ENCODE assay signal across 26 mouse cellular contexts in the genomic region with DNA sequence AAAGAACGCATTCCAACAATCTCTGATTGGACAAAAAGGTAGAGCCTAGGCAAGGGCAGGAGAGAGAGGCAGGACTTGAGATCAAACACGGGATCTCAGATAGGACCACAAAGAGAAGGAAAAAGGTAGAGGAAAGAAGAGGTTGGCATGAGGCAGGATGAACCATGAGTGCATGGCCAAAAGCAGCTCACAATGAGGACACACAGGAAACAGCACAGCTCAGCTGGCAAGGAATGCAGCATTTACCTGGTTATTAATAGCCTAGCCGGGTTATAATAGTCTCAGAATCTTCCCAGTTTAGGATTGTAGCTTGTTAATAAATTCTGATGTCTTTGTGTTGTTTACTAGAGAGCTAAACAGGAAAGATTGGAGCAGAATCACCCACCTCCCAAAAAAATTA. TPM values are rescaled to one million over a fixed set of nuclear protein-coding genes. Genes with fewer than 3 reads are reported as not detected.
DNase-seq lines count a peak whose midpoint lies in the region; ATAC-seq and TF ChIP-seq lines count a peak whose summit lies in the region.
"Had no signal": no experiment of that assay in that cellular context is flagged by ENCODE, and none has a peak within 500 bp of the region (broad histone marks: within the 10 kb centered on the region; RNA-seq: fewer than 3 reads in every experiment).

No protein-coding gene starts in this region.

- WGBS in heart, embryonic 12.5 days, result 76% methylated on average over 3 of the region's 3 CpGs
- 79% methylated on average over 3 of the region's 3 CpGs for WGBS in heart, embryonic 11.5 days (ENCODE audit: insufficient replicate concordance)
- WGBS in heart, embryonic 13.5 days, result 73% methylated on average over 3 of the region's 3 CpGs
- 86% methylated on average over 3 of the region's 3 CpGs for WGBS in stomach, postnatal 0 days

- no peak for TF ChIP-seq EP300 in stomach, postnatal 0 days (optimal IDR thresholded peaks at IDR 0.05)

- H3K4me2 ChIP-seq in heart, embryonic 12.5 days, result no peak overlapping the region
- H3K4me2 ChIP-seq in heart, embryonic 11.5 days, result no peak overlapping the region
- H3K4me2 ChIP-seq in heart, embryonic 13.5 days, result no peak overlapping the region
- no peak overlapping the region for H3K4me2 ChIP-seq in stomach, postnatal 0 days (replicated peaks; ENCODE audit: low read depth)
- H3K4me2 ChIP-seq: hindbrain, embryonic 15.5 days; intestine, embryonic 15.5 days; limb, embryonic 15.5 days; liver, embryonic 15.5 days; lung, embryonic 15.5 days; neural tube, embryonic 13.5 days had no signal

- peaks cover 36% of the 10 kb centered on the region for H3K36me3 ChIP-seq in heart, embryonic 12.5 days
- H3K36me3 ChIP-seq in heart, embryonic 11.5 days (ENCODE audit: control insufficient read depth, insufficient read depth, low read length), result peaks cover 4% of the 10 kb centered on the region; the same call in 1 of the 2 replicates
- peaks cover 45% of the 10 kb centered on the region for H3K36me3 ChIP-seq in heart, embryonic 13.5 days
- H3K36me3 ChIP-seq in stomach, postnatal 0 days (ENCODE audit: control insufficient read depth, insufficient read depth, low read length), result no peaks in the 10 kb centered on the region
- H3K36me3 ChIP-seq: lung, embryonic 15.5 days had no signal

- H3K4me3 ChIP-seq in heart, embryonic 12.5 days, result no peak overlapping the region
- H3K4me3 ChIP-seq in heart, embryonic 11.5 days (ENCODE audit: low read depth, low read length), result no peak overlapping the region
- H3K4me3 ChIP-seq in heart, embryonic 13.5 days, result no peak overlapping the region
- H3K4me3 ChIP-seq in stomach, postnatal 0 days (ENCODE audit: low read depth, low read length), result no peak overlapping the region
- H3K4me3 ChIP-seq: forebrain, embryonic 10.5 days; hindbrain, embryonic 15.5 days; intestine, embryonic 15.5 days; limb, embryonic 15.5 days; liver, embryonic 15.5 days; lung, embryonic 15.5 days; myocyte; neural tube, embryonic 13.5 days had no signal

- no peaks in the 10 kb centered on the region for H3K27me3 ChIP-seq in heart, embryonic 12.5 days (replicated peaks)
- no peaks in the 10 kb centered on the region for H3K27me3 ChIP-seq in heart, embryonic 11.5 days (ENCODE audit: control insufficient read depth, insufficient read depth, low read length)
- H3K27me3 ChIP-seq in heart, embryonic 13.5 days (replicated peaks), result no peaks in the 10 kb centered on the region
- no peaks in the 10 kb centered on the region for H3K27me3 ChIP-seq in stomach, postnatal 0 days (ENCODE audit: control insufficient read depth, insufficient read depth, low read length)
- H3K27me3 ChIP-seq: hindbrain, embryonic 15.5 days; intestine, embryonic 15.5 days; limb, embryonic 15.5 days; liver, embryonic 15.5 days; lung, embryonic 15.5 days; neural tube, embryonic 13.5 days had no signal

- ATAC-seq in cerebellum, adult (ENCODE audit: insufficient number of reproducible peaks, low FRiP score, low TSS enrichment), result no peak
- no peak for ATAC-seq in heart, embryonic 12.5 days (ENCODE audit: insufficient number of reproducible peaks, low FRiP score)
- ATAC-seq in heart, embryonic 11.5 days (replicated peaks; ENCODE audit: insufficient number of reproducible peaks, low FRiP score, low TSS enrichment), result no peak
- no peak for ATAC-seq in heart, embryonic 13.5 days (ENCODE audit: extremely low read depth, insufficient number of reproducible peaks, low FRiP score, low TSS enrichment)
- no peak for ATAC-seq in stomach, postnatal 0 days (ENCODE audit: low FRiP score, low TSS enrichment)
- ATAC-seq: forebrain, embryonic 16.5 days; intestine, embryonic 15.5 days; midbrain, embryonic 16.5 days had no signal

- 0 out of 2 replicates have a peak overlapping the region, but pooled peaks have one; percentile 21 for H3K27ac ChIP-seq in heart, embryonic 12.5 days (ENCODE audit: poor library complexity, severe bottlenecking)
- H3K27ac ChIP-seq in heart, embryonic 11.5 days (ENCODE audit: low read depth, low read length), result no peak overlapping the region
- peak overlapping the region; percentile 57 for H3K27ac ChIP-seq in heart, embryonic 13.5 days (replicated peaks)
- no peak overlapping the region for H3K27ac ChIP-seq in stomach, postnatal 0 days (replicated peaks)
- H3K27ac ChIP-seq: forebrain, embryonic 10.5 days; hindbrain, embryonic 15.5 days; intestine, embryonic 15.5 days; limb, embryonic 15.5 days; liver, embryonic 15.5 days; lung, embryonic 15.5 days; neural tube, embryonic 13.5 days had no signal

- 0 out of 2 replicates have a peak, but pooled peaks cover 4% of the 10 kb centered on the region for H3K9me3 ChIP-seq in heart, embryonic 12.5 days (replicated peaks)
- H3K9me3 ChIP-seq in heart, embryonic 11.5 days (replicated peaks; ENCODE audit: control insufficient read depth, low read length), result no peaks in the 10 kb centered on the region
- H3K9me3 ChIP-seq in heart, embryonic 13.5 days, result no peaks in the 10 kb centered on the region
- H3K9me3 ChIP-seq in stomach, postnatal 0 days (ENCODE audit: control insufficient read depth, low read length), result no peaks in the 10 kb centered on the region
- H3K9me3 ChIP-seq: hindbrain, embryonic 15.5 days; intestine, embryonic 15.5 days; limb, embryonic 15.5 days; liver, embryonic 15.5 days; lung, embryonic 15.5 days; neural tube, embryonic 13.5 days had no signal

- H3K4me1 ChIP-seq in heart, embryonic 12.5 days (replicated peaks), result peaks cover 6% of the 10 kb centered on the region
- H3K4me1 ChIP-seq in heart, embryonic 11.5 days (ENCODE audit: control insufficient read depth, insufficient read depth, low read length), result 0 out of 2 replicates have a peak, but pooled peaks cover 2% of the 10 kb centered on the region
- H3K4me1 ChIP-seq in heart, embryonic 13.5 days, result peaks cover 16% of the 10 kb centered on the region
- H3K4me1 ChIP-seq in stomach, postnatal 0 days (replicated peaks; ENCODE audit: control insufficient read depth, insufficient read depth), result no peaks in the 10 kb centered on the region
- H3K4me1 ChIP-seq: forebrain, embryonic 10.5 days; intestine, embryonic 15.5 days; limb, embryonic 15.5 days; liver, embryonic 15.5 days; lung, embryonic 15.5 days had no signal

- no peak for TF ChIP-seq CTCF in stomach, postnatal 0 days (IDR thresholded peaks at IDR 0.05; ENCODE audit: low read depth)

- peak; percentile 29 to 37 for DNase-seq in cerebellum, postnatal 14 days
- no peak for DNase-seq in stomach, postnatal 0 days (ENCODE audit: low spot score)
- DNase-seq in frontal cortex, adult 2 months (ENCODE audit: extremely low spot score in 1 of 2, low spot score in 1 of 2), result no peak
- DNase-seq: adrenal gland, adult 8-10 months; B cell, adult 2 months; kidney, adult 9 months; kidney, postnatal 14 days; left cerebral cortex, postnatal 4 days; lung, postnatal 36 days; retina, postnatal 1 day; right cerebral cortex, postnatal 25 days; spleen, adult 18-20 months had no signal

- H3K9ac ChIP-seq in heart, embryonic 12.5 days, result no peak overlapping the region
- no peak overlapping the region for H3K9ac ChIP-seq in heart, embryonic 11.5 days (ENCODE audit: low read depth, low read length)
- 0 out of 2 replicates have a peak overlapping the region, but pooled peaks have one; percentile 24 for H3K9ac ChIP-seq in heart, embryonic 13.5 days
- no peak overlapping the region for H3K9ac ChIP-seq in stomach, postnatal 0 days (ENCODE audit: low read length)
- H3K9ac ChIP-seq: hindbrain, embryonic 15.5 days; intestine, embryonic 15.5 days; limb, embryonic 15.5 days; liver, embryonic 15.5 days; lung, embryonic 15.5 days; neural tube, embryonic 13.5 days had no signal

RNA-seq across cellular contexts. Expression of gene Dcaf5, which starts 8.7 kb away (rescaled TPM):
- 14.7 and 15.1 TPM in 2 replicates for polyA plus RNA-seq in heart, embryonic 12.5 days (2016; fragmentation: Nextera tagmentation; extraction: Ambion mirVana)
- 8.1 and 9.0 TPM in 2 replicates for polyA plus RNA-seq in heart, embryonic 11.5 days (2014; fragmentation: Nextera tagmentation; extraction: Ambion mirVana)
- 9.2 and 10.6 TPM in 2 replicates for polyA plus RNA-seq in heart, embryonic 13.5 days (2015; fragmentation: Nextera tagmentation; extraction: Ambion mirVana)
- 5.4 and 7.2 TPM in 2 replicates for polyA plus RNA-seq in stomach, postnatal 0 days (2015; fragmentation: Nextera tagmentation; extraction: Ambion mirVana)
- 44.5 and 45.2 TPM in 2 replicates for polyA plus RNA-seq in frontal cortex, adult 2 months (2012; rRNA removed)

RNA-seq across cellular contexts. Expression of gene Exd2, which starts 35.2 kb away (rescaled TPM):
- polyA plus RNA-seq in heart, embryonic 12.5 days (2016; fragmentation: Nextera tagmentation; extraction: Ambion mirVana), result 19.6 and 21.9 TPM in 2 replicates
- 21.2 and 22.3 TPM in 2 replicates for polyA plus RNA-seq in heart, embryonic 11.5 days (2014; fragmentation: Nextera tagmentation; extraction: Ambion mirVana)
- polyA plus RNA-seq in heart, embryonic 13.5 days (2015; fragmentation: Nextera tagmentation; extraction: Ambion mirVana), result 16.6 and 16.9 TPM in 2 replicates
- polyA plus RNA-seq in stomach, postnatal 0 days (2015; fragmentation: Nextera tagmentation; extraction: Ambion mirVana), result 9.0 and 10.6 TPM in 2 replicates
- polyA plus RNA-seq in frontal cortex, adult 2 months (2012; rRNA removed), result 107 and 129 TPM in 2 replicates

Comparison
In these comparisons a context has a peak if more than half of its experiments do, and no peak if none do; other contexts are left out.
1. H3K27ac ChIP-seq: peak in heart, embryonic 12.5 days (single experiment) and heart, embryonic 13.5 days (single experiment); none in heart, embryonic 11.5 days (single experiment) and stomach, postnatal 0 days (single experiment).
2. DNase-seq: peak in cerebellum, postnatal 14 days (2 of 2); none in stomach, postnatal 0 days (single experiment) and frontal cortex, adult 2 months (0 of 2).